Mouse (Mus musculus): ENCODE measurements around the gene Ost4. TPM values are rescaled to one million over a fixed set of nuclear protein-coding genes. Genes with fewer than 3 reads are reported as not detected.

Gene Ost4
- polyA plus RNA-seq, 1 experiment from 2014 or later = 333 TPM

DNA sequence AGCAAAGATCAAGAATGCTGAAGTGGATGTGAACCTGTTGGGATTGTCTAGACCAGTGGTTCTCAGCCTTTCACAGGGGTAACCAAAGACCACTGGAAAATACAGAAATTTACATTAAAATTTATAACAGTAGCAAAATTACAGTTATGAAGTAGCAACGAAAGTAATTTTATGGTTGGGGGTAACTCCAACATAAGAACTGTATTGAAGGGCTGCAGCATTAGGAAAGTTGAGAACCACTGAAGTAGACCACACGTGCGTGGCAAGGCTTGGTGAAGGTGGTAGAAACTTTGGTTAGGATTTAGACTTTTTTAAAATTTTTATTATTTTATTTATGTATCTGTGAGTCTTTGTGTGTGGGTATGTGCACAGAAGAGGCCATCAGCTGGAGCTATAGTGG, 39.9 kb downstream of the Ost4 start, which contains the start of gene Tmem214:
TSS of gene Tmem214 (plus strand) at position 301 of the 400 bp plus-strand sequence.
- H3K27ac ChIP-seq = no peak within 1 kb of the TSS
- H3K9me3 ChIP-seq (replicated peaks) = no peaks in the 10 kb centered on the region
- H3K9ac ChIP-seq = no peak within 1 kb of the TSS
- 96% methylated on average over 3 of the region's 3 CpGs for WGBS
- no peaks in the 10 kb centered on the region for H3K27me3 ChIP-seq
- ATAC-seq = no peak
- H3K4me2 ChIP-seq = peak within 1 kb of the TSS; percentile 91; the same call in 1 of the 2 replicates
- H3K4me1 ChIP-seq = peaks cover 19% of the 10 kb centered on the region
- no peak within 1 kb of the TSS for H3K4me3 ChIP-seq
- H3K36me3 ChIP-seq (ENCODE audit: poor library complexity, severe bottlenecking) = peaks cover 61% of the 10 kb centered on the region

- Histone ChIP-seq H3K4me2 (no peak overlapping the region), H3K27me3 (no peaks in the 10 kb centered on the region), H3K4me3 (no peak overlapping the region), H3K4me1 (peaks cover 19% of the 10 kb centered on the region), H3K9ac (no peak overlapping the region), H3K9me3 (replicated peaks) (no peaks in the 10 kb centered on the region), H3K27ac (no peak overlapping the region), H3K36me3 (ENCODE audit: poor library complexity, severe bottlenecking) (peaks cover 60% of the 10 kb centered on the region)
- 88% methylated on average over 3 of the region's 3 CpGs for WGBS
- no peak for ATAC-seq
These were observed 40.7 kb downstream of the Ost4 start for GRCm38 (mm10) chr5:30866871-30867270.

DNA sequence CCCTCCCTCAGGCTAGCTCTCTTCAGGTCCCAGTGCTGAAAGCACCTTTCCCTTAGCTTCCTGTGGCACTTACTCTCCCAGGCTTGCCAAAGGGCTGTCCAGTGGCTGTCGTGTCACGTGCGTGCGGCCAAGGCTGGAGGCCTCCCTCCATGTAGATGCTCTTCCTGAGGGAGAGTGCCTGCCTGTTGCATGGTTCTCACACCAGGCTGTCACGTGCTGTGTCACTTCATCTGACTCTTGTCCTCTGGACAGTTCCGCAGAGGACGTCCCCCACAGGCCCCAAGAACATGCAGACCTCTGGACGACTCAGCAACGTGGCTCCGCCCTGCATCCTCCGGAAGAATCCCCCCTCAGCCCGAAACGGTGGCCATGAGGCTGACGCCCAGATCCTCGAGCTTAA, 43.3 kb downstream of the Ost4 start:
- no peaks in the 10 kb centered on the region for H3K27me3 ChIP-seq
- no peak overlapping the region for H3K9ac ChIP-seq
- H3K4me3 ChIP-seq = no peak overlapping the region
- H3K9me3 ChIP-seq (replicated peaks) = no peaks in the 10 kb centered on the region
- peaks cover 54% of the 10 kb centered on the region for H3K36me3 ChIP-seq (ENCODE audit: poor library complexity, severe bottlenecking)
- no peak overlapping the region for H3K4me2 ChIP-seq
- ATAC-seq = no peak
- H3K4me1 ChIP-seq = peaks cover 4% of the 10 kb centered on the region; the same call in 1 of the 2 replicates
- 54% methylated on average over 15 of the region's 15 CpGs for WGBS
- no peak overlapping the region for H3K27ac ChIP-seq

DNA sequence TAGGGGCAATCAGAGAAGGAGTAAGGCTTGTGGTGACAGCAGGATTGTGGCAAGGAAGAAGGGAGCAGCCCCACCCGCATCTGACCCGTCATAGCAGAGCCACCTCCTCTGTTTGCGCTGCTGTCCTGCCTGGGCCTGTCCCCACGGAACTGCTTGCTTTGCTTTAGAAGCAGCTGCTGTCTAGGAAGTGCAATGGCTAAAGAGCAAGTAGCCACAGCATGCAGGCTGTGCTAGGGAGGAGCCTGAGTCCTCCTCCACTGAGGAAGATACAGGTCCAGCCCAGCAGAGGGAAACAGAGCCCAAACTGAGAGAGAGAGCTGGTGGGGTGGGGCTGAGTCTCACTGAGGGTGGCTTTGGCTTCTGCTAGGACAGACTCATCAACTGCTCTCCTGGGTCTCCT, 43.7 kb downstream of the Ost4 start:
- Histone ChIP-seq H3K27me3 (no peaks in the 10 kb centered on the region), H3K4me2 (no peak overlapping the region), H3K9ac (no peak overlapping the region), H3K4me3 (no peak overlapping the region), H3K9me3 (replicated peaks) (no peaks in the 10 kb centered on the region), H3K4me1 (peaks cover under 1% of the 10 kb centered on the region; the same call in 1 of the 2 replicates), H3K36me3 (ENCODE audit: poor library complexity, severe bottlenecking) (peaks cover 54% of the 10 kb centered on the region), H3K27ac (no peak overlapping the region)
- 38% methylated on average over 4 of the region's 4 CpGs for WGBS
- ATAC-seq = no peak

DNA sequence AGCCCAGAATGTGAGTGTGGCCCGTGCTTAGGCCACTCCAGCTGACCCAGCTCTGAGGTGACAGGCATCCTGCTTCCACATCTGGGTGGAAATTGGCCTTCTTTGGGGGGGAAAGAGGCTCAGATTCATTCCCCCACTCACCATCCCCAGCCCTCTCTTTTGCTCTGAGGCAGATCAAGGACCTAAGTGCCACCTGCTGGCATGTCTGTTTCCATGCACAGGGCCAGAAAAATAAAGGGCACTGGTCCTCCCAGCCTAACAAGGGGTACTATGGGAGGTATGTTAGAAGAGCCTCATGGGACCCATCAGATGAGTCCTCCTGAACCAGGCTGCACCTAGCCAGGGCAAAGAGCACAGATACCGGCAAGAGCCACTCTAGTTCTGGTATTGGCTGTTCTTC, 51.5 kb downstream of the Ost4 start:
- no peak for ATAC-seq

More for the DNA sequence above, 51.5 kb downstream of the Ost4 start:
- no peaks in the 10 kb centered on the region for H3K9me3 ChIP-seq (replicated peaks)
- no peak overlapping the region for H3K9ac ChIP-seq
- WGBS = 89% methylated on average over 2 of the region's 2 CpGs
- H3K4me1 ChIP-seq = 0 out of 2 replicates have a peak, but pooled peaks cover 3% of the 10 kb centered on the region
- no peaks in the 10 kb centered on the region for H3K27me3 ChIP-seq
- H3K4me2 ChIP-seq = no peak overlapping the region
- no peak overlapping the region for H3K27ac ChIP-seq
- no peak overlapping the region for H3K4me3 ChIP-seq
- no peaks in the 10 kb centered on the region for H3K36me3 ChIP-seq (ENCODE audit: poor library complexity, severe bottlenecking)

Other genes starting within 250 kb of the Ost4 start
- 264 and 275 TPM in 2 replicates for gene Cenpa, start 241.0 kb downstream of the Ost4 start, polyA plus RNA-seq (2015; fragmentation: Nextera tagmentation; extraction: Ambion mirVana)
- 118 and 134 TPM in 2 replicates for gene Dpysl5, start 196.2 kb downstream of the Ost4 start, polyA plus RNA-seq (2015; fragmentation: Nextera tagmentation; extraction: Ambion mirVana)
- 64.1 and 72.9 TPM in 2 replicates for gene Mapre3, start 93.1 kb downstream of the Ost4 start, polyA plus RNA-seq (2015; fragmentation: Nextera tagmentation; extraction: Ambion mirVana)
- 44.0 and 46.8 TPM in 2 replicates for gene Tmem214, start 39.8 kb downstream of the Ost4 start, polyA plus RNA-seq (2015; fragmentation: Nextera tagmentation; extraction: Ambion mirVana)
- 22.7 and 25.3 TPM in 2 replicates for gene Agbl5, start 19.1 kb downstream of the Ost4 start, polyA plus RNA-seq (2015; fragmentation: Nextera tagmentation; extraction: Ambion mirVana)
- gene Emilin1, start 5.6 kb upstream of the Ost4 start, polyA plus RNA-seq (2015; fragmentation: Nextera tagmentation; extraction: Ambion mirVana) = 10.3 and 15.7 TPM in 2 replicates
- 3.3 and 7.6 TPM in 2 replicates for gene Khk, start 13.6 kb upstream of the Ost4 start, polyA plus RNA-seq (2015; fragmentation: Nextera tagmentation; extraction: Ambion mirVana)
- 9.2 and 10.1 TPM in 2 replicates for gene Cgref1, start 37.8 kb upstream of the Ost4 start, polyA plus RNA-seq (2015; fragmentation: Nextera tagmentation; extraction: Ambion mirVana)
- gene Preb, start 52.6 kb upstream of the Ost4 start, polyA plus RNA-seq (2015; fragmentation: Nextera tagmentation; extraction: Ambion mirVana) = 126 and 132 TPM in 2 replicates
- gene Tcf23, start 60.9 kb upstream of the Ost4 start, polyA plus RNA-seq (2015; fragmentation: Nextera tagmentation; extraction: Ambion mirVana) = not detected in 2 replicates
- 124 and 130 TPM in 2 replicates for gene Atraid, start 140.5 kb upstream of the Ost4 start, polyA plus RNA-seq (2015; fragmentation: Nextera tagmentation; extraction: Ambion mirVana)
- 10.9 and 11.5 TPM in 2 replicates for gene Slc5a6, start 141.1 kb upstream of the Ost4 start, polyA plus RNA-seq (2015; fragmentation: Nextera tagmentation; extraction: Ambion mirVana)
- gene Cad, start 147.0 kb upstream of the Ost4 start, polyA plus RNA-seq (2015; fragmentation: Nextera tagmentation; extraction: Ambion mirVana) = 24.2 and 28.6 TPM in 2 replicates
- gene Dnajc5g, start 198.5 kb upstream of the Ost4 start, polyA plus RNA-seq (2015; fragmentation: Nextera tagmentation; extraction: Ambion mirVana) = not detected in 2 replicates
- gene Slc30a3, start 200.4 kb upstream of the Ost4 start, polyA plus RNA-seq (2015; fragmentation: Nextera tagmentation; extraction: Ambion mirVana) = 1.7 and 1.8 TPM in 2 replicates
- not detected in 2 replicates for gene Trim54, start 208.9 kb upstream of the Ost4 start, polyA plus RNA-seq (2015; fragmentation: Nextera tagmentation; extraction: Ambion mirVana)
- not detected in 2 replicates for gene Ucn, start 231.0 kb upstream of the Ost4 start, polyA plus RNA-seq (2015; fragmentation: Nextera tagmentation; extraction: Ambion mirVana)
- gene Mpv17, start 246.5 kb upstream of the Ost4 start, polyA plus RNA-seq (2015; fragmentation: Nextera tagmentation; extraction: Ambion mirVana) = 56.7 and 57.1 TPM in 2 replicates

Measured in forebrain, embryonic 13.5 days (tissue).